Mouse (Mus musculus): ENCODE measurements around the gene Sv2a. TPM values are rescaled to one million over a fixed set of nuclear protein-coding genes. Genes with fewer than 3 reads are reported as not detected.

Sv2a gene
- polyA plus RNA-seq (2014; fragmentation: Nextera tagmentation; extraction: Ambion mirVana), result 14.1 and 14.5 TPM in 2 replicates

DNA sequence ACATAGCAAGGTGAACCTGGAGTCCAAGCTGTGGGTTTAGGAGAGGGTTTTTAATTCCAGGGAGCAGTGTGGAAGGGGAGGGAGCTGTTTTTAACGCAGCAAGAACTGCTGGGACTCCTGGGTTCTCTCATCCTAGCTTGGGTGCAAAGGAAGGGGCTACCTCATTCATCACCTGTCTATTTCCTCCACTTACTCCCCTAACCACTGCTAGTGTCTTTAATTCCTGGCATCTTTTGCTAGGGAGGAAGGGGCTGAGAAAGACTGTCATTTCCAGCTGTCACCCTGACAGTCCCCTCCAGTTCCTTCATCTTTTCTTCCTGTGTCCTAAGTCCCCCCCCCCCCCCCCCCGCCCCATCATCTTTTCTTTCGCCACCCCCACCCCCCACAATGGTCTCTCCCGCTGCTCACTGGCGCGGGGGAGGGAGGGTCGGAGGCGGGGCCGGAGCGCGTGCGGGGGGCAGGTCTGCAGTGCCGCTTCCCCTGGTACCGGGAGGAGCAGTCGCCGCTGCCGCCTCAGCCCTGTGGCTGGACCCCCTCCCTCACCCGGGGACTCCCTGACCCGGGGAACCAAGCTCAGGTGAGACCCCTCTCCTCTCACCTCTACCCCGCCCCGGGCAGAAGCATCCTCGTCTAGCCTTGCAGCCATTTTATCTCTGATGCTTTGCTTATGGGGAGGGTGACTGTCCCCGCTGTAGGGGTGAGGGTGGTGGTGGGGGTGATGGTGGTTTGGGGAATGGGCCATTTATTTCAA lies at the start of gene Sv2a:
TSS of gene Sv2a (plus strand) at position 425 of the 751 bp plus-strand sequence.
- peak; percentile 60 for ATAC-seq (ENCODE audit: insufficient read depth, low FRiP score, low TSS enrichment)
- Histone ChIP-seq H3K9ac (ENCODE audit: low read length) (peak within 1 kb of the TSS; percentile 64), H3K4me3 (ENCODE audit: low read depth, low read length) (peak within 1 kb of the TSS; percentile 43), H3K36me3 (ENCODE audit: control insufficient read depth, insufficient read depth, low read length) (peaks cover 2% of the 10 kb centered on the region), H3K4me1 (ENCODE audit: control insufficient read depth, insufficient read depth, low read length) (0 out of 2 replicates have a peak, but pooled peaks cover 3% of the 10 kb centered on the region), H3K4me2 (ENCODE audit: low read depth) (peak within 1 kb of the TSS; percentile 73), H3K27me3 (ENCODE audit: control insufficient read depth, insufficient read depth, low read length) (no peaks in the 10 kb centered on the region), H3K9me3 (ENCODE audit: control insufficient read depth, low read length) (no peaks in the 10 kb centered on the region), H3K27ac (ENCODE audit: low read depth, low read length) (no peak within 1 kb of the TSS)
- 0% methylated on average over 5 of the region's 23 CpGs for WGBS
- DNase-seq (ENCODE audit: low spot score), result peak; percentile 53

DNA sequence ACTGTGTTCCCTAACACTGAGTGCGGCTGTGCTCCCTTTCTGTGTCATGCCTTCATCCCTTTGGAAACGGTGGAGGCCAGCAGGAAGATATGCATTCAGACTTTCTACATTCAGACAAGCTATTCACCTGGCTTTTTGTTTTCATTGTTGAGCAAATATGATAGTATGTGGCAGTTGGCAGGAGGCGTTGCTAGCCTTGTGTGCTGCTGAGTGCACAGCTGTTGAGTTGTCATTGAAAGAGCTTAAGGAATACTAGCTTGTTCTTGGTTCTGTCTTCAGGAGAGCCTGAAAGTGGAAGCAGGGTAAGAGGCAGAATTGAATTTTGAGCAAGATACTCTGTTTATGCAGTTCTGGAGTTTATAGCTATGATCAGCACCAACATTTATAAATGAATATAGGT lies 48.5 kb upstream of the Sv2a start:
- 85% methylated on average over 3 of the region's 3 CpGs for WGBS
- Histone ChIP-seq H3K4me3 (ENCODE audit: low read depth, low read length) (no peak overlapping the region), H3K27ac (ENCODE audit: low read depth, low read length) (no peak overlapping the region), H3K36me3 (ENCODE audit: control insufficient read depth, insufficient read depth, low read length) (no peaks in the 10 kb centered on the region), H3K27me3 (ENCODE audit: control insufficient read depth, insufficient read depth, low read length) (no peaks in the 10 kb centered on the region), H3K9me3 (ENCODE audit: control insufficient read depth, low read length) (no peaks in the 10 kb centered on the region), H3K4me1 (ENCODE audit: control insufficient read depth, insufficient read depth, low read length) (no peaks in the 10 kb centered on the region), H3K9ac (ENCODE audit: low read length) (no peak overlapping the region), H3K4me2 (ENCODE audit: low read depth) (no peak overlapping the region)
- ATAC-seq (ENCODE audit: insufficient read depth, low FRiP score, low TSS enrichment) (no peak), DNase-seq (ENCODE audit: low spot score) (no peak)

DNA sequence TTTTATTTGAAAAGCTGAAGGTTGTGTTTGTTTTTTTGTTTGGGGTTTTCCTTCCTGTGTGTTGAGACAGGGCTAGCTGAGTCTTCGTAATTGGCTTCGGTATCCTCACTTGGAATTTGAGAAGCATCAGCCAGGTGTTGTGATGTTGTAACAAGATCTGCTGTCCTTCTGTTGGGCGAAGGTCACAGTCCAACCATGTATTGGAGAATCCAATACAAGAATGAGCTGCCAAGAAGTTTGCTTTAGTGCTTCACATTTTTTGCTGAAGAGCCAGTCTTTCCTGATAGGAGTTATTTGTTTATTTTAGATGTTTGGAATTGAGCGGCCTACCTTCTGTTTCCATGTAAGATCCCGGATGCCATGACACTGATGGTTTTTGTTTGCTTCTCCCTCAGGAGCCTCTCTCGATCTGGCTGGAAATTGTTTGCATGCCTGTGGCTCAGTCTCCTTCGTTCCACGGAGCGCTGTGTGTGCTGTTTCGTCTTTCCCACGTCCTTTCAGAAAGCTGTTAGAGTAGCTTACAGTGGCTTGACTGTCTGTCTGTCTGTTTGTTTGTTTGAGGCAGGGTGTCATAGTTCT lies 47.5 kb upstream of the Sv2a start:
- ATAC-seq (ENCODE audit: insufficient read depth, low FRiP score, low TSS enrichment) (no peak), DNase-seq (ENCODE audit: low spot score) (no peak)
- Histone ChIP-seq H3K4me3 (ENCODE audit: low read depth, low read length) (no peak overlapping the region), H3K4me1 (ENCODE audit: control insufficient read depth, insufficient read depth, low read length) (no peaks in the 10 kb centered on the region), H3K9me3 (ENCODE audit: control insufficient read depth, low read length) (no peaks in the 10 kb centered on the region), H3K27ac (ENCODE audit: low read depth, low read length) (no peak overlapping the region), H3K4me2 (ENCODE audit: low read depth) (no peak overlapping the region), H3K27me3 (ENCODE audit: control insufficient read depth, insufficient read depth, low read length) (no peaks in the 10 kb centered on the region), H3K9ac (ENCODE audit: low read length) (no peak overlapping the region), H3K36me3 (ENCODE audit: control insufficient read depth, insufficient read depth, low read length) (peaks cover 2% of the 10 kb centered on the region; the same call in 1 of the 2 replicates)
- WGBS, result 72% methylated on average over 11 of the region's 11 CpGs

DNA sequence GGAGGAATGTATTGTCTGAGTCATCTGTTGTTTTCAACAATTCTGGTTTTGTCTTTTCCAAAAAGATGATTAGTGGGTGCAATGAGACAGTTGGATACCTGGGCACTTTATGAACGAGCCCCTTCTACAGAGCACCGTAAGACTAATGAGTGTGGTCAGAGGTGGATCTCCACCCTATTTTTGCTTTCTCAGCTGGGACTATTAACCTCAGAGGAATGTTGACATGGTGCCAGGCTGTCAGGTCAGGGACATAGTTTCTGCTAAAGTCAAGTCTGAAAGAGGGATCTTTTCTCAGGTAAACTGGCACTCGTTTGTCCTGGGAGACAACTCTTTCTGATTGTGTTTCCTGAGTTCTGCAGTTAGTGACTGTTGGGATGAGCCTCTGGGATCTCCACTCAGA lies 45.9 kb upstream of the Sv2a start:
- 84% methylated on average over 3 of the region's 3 CpGs for WGBS
- Histone ChIP-seq H3K9me3 (ENCODE audit: control insufficient read depth, low read length) (no peaks in the 10 kb centered on the region), H3K4me1 (ENCODE audit: control insufficient read depth, insufficient read depth, low read length) (no peaks in the 10 kb centered on the region), H3K9ac (ENCODE audit: low read length) (no peak overlapping the region), H3K36me3 (ENCODE audit: control insufficient read depth, insufficient read depth, low read length) (peaks cover 2% of the 10 kb centered on the region; the same call in 1 of the 2 replicates), H3K27me3 (ENCODE audit: control insufficient read depth, insufficient read depth, low read length) (no peaks in the 10 kb centered on the region), H3K4me3 (ENCODE audit: low read depth, low read length) (no peak overlapping the region), H3K27ac (ENCODE audit: low read depth, low read length) (no peak overlapping the region), H3K4me2 (ENCODE audit: low read depth) (no peak overlapping the region)
- ATAC-seq (ENCODE audit: insufficient read depth, low FRiP score, low TSS enrichment) (no peak), DNase-seq (ENCODE audit: low spot score) (no peak)

DNA sequence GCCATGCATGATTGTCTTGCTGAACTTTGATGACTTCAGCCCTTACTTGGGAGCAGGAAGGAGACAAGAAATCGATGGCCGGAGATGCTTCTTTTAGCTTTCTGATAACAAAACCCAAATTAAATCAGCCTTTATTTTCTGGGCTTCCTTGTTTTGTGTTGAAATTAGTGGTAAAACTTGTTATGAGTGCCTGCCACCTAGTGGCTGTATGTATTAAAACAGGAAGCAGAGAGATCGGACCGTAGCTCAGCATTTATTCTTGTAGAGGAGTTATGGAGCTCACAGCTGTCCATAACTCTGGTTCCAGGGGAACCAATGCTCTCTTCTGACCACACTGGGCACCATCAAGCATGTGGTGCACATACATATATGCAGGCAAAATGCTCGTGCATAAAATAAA lies 33.0 kb upstream of the Sv2a start:
- 33% methylated on average over 5 of the region's 5 CpGs for WGBS
- no peak overlapping the region for H3K27ac ChIP-seq (ENCODE audit: low read depth, low read length)
- H3K36me3 ChIP-seq (ENCODE audit: control insufficient read depth, insufficient read depth, low read length), result no peaks in the 10 kb centered on the region; the same call in none of the 2 replicates
- no peaks in the 10 kb centered on the region for H3K27me3 ChIP-seq (ENCODE audit: control insufficient read depth, insufficient read depth, low read length)
- no peaks in the 10 kb centered on the region for H3K4me1 ChIP-seq (ENCODE audit: control insufficient read depth, insufficient read depth, low read length)
- H3K9ac ChIP-seq (ENCODE audit: low read length), result no peak overlapping the region
- no peak overlapping the region for H3K4me2 ChIP-seq (ENCODE audit: low read depth)
- H3K4me3 ChIP-seq (ENCODE audit: low read depth, low read length), result no peak overlapping the region
- DNase-seq (ENCODE audit: low spot score) (peak; percentile 43), ATAC-seq (ENCODE audit: insufficient read depth, low FRiP score, low TSS enrichment) (no peak)
- H3K9me3 ChIP-seq (ENCODE audit: control insufficient read depth, low read length), result no peaks in the 10 kb centered on the region

DNA sequence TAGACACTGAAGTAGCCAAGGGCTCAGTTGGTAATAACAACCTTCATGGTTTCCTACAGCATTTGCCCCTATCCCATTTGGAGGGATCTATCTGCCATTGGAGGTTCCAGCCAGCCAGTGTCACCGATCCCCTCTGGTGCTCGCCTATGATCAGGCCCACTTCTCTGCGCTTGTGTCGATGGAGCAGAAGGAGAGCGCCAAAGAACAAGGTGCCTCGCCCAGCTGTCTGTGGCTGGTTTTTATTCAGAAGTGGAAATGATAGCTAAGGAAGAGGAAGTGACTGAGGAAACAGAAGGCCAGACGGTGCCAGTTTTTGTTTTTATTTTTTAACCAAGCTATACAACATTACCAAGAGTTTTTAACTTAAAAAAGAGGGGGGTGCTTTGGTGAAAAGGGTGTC lies 29.1 kb upstream of the Sv2a start:
- DNase-seq (ENCODE audit: low spot score), result no peak
- Histone ChIP-seq H3K4me2 (ENCODE audit: low read depth) (no peak overlapping the region), H3K36me3 (ENCODE audit: control insufficient read depth, insufficient read depth, low read length) (peaks cover 9% of the 10 kb centered on the region), H3K9ac (ENCODE audit: low read length) (no peak overlapping the region), H3K27ac (ENCODE audit: low read depth, low read length) (no peak overlapping the region), H3K4me1 (ENCODE audit: control insufficient read depth, insufficient read depth, low read length) (no peaks in the 10 kb centered on the region), H3K4me3 (ENCODE audit: low read depth, low read length) (no peak overlapping the region), H3K9me3 (ENCODE audit: control insufficient read depth, low read length) (no peaks in the 10 kb centered on the region), H3K27me3 (ENCODE audit: control insufficient read depth, insufficient read depth, low read length) (no peaks in the 10 kb centered on the region)
- ATAC-seq (ENCODE audit: insufficient read depth, low FRiP score, low TSS enrichment), result no peak
- 90% methylated on average over 7 of the region's 7 CpGs for WGBS

DNA sequence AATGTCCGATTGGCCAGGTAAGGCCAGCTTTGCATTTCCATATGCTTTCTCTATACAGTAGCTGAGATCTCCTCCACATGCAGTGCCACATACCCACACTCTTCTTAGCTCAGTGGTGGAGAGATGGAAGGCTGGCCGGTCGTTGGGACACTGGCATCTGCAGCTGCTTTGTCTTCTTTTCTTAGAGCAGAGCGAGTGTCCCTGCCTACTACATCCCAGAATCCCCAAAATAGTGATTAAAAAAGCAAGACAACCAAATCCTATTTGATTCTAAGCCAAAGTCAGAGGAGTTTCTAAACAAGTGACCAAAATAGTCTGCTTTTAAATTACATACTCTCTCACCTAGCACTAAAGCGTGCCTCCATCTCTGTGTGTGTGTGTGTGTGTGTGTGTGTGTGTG lies 28.3 kb upstream of the Sv2a start:
- Histone ChIP-seq H3K36me3 (ENCODE audit: control insufficient read depth, insufficient read depth, low read length) (peaks cover 9% of the 10 kb centered on the region), H3K4me1 (ENCODE audit: control insufficient read depth, insufficient read depth, low read length) (no peaks in the 10 kb centered on the region), H3K27ac (ENCODE audit: low read depth, low read length) (no peak overlapping the region), H3K4me3 (ENCODE audit: low read depth, low read length) (no peak overlapping the region), H3K27me3 (ENCODE audit: control insufficient read depth, insufficient read depth, low read length) (no peaks in the 10 kb centered on the region), H3K9ac (ENCODE audit: low read length) (no peak overlapping the region), H3K9me3 (ENCODE audit: control insufficient read depth, low read length) (no peaks in the 10 kb centered on the region), H3K4me2 (ENCODE audit: low read depth) (no peak overlapping the region)
- 91% methylated on average over 5 of the region's 5 CpGs for WGBS
- DNase-seq (ENCODE audit: low spot score), result no peak
- ATAC-seq (ENCODE audit: insufficient read depth, low FRiP score, low TSS enrichment), result no peak

DNA sequence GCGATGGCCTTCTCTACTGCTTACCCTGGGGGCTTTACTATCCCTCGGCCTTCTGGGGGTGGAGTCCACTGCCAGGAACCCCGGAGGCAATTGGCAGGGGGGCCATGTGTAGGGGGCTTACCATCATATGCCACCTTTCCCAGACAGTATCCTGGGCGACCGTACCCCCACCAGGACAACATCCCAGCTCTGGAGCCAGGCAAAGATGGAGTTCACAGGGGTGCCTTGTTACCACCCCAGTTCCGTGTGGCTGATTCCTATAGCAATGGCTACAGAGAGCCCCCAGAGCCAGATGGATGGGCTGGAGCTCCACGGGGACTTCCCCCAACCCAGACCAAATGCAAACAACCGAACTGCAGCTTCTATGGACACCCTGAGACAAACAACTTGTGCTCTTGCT lies 25.4 kb upstream of the Sv2a start:
- WGBS, result 86% methylated on average over 8 of the region's 8 CpGs
- Histone ChIP-seq H3K36me3 (ENCODE audit: control insufficient read depth, insufficient read depth, low read length) (peaks cover 9% of the 10 kb centered on the region), H3K27ac (ENCODE audit: low read depth, low read length) (no peak overlapping the region)

DNA sequence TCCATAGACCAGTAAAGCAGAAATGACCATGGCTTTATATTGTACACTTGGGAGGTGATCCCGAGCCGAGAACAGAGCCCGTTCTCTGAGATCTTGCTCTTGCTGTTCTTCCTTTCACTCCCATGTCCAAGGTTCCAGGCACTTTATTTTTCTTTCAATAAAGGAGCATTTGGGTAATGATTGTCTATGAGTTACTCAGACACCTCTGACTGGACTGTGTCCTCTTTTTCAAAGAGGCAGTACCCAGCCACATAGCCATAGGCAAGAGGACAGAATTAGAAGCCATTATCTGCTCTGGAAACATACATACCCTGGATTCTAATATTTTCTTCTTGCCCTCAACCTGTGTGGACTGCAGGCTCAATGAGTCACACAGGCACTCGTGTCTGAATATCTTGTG lies 21.1 kb upstream of the Sv2a start:
- H3K4me2 ChIP-seq (ENCODE audit: low read depth), result no peak overlapping the region
- no peaks in the 10 kb centered on the region for H3K9me3 ChIP-seq (ENCODE audit: control insufficient read depth, low read length)
- H3K27ac ChIP-seq (ENCODE audit: low read depth, low read length), result no peak overlapping the region
- peaks cover 2% of the 10 kb centered on the region; the same call in 1 of the 2 replicates for H3K36me3 ChIP-seq (ENCODE audit: control insufficient read depth, insufficient read depth, low read length)
- ATAC-seq (ENCODE audit: insufficient read depth, low FRiP score, low TSS enrichment) (no peak), DNase-seq (ENCODE audit: low spot score) (no peak)
- H3K4me3 ChIP-seq (ENCODE audit: low read depth, low read length), result no peak overlapping the region
- H3K27me3 ChIP-seq (ENCODE audit: control insufficient read depth, insufficient read depth, low read length), result no peaks in the 10 kb centered on the region
- 78% methylated on average over 4 of the region's 4 CpGs for WGBS
- H3K9ac ChIP-seq (ENCODE audit: low read length), result no peak overlapping the region
- peaks cover 8% of the 10 kb centered on the region for H3K4me1 ChIP-seq (ENCODE audit: control insufficient read depth, insufficient read depth, low read length)

More for the DNA sequence above, 25.4 kb upstream of the Sv2a start:
- DNase-seq (ENCODE audit: low spot score) (no peak), ATAC-seq (ENCODE audit: insufficient read depth, low FRiP score, low TSS enrichment) (no peak)
- H3K9me3 ChIP-seq (ENCODE audit: control insufficient read depth, low read length), result no peaks in the 10 kb centered on the region
- no peak overlapping the region for H3K4me3 ChIP-seq (ENCODE audit: low read depth, low read length)
- no peaks in the 10 kb centered on the region for H3K27me3 ChIP-seq (ENCODE audit: control insufficient read depth, insufficient read depth, low read length)
- no peak overlapping the region for H3K4me2 ChIP-seq (ENCODE audit: low read depth)
- H3K4me1 ChIP-seq (ENCODE audit: control insufficient read depth, insufficient read depth, low read length), result peaks cover 2% of the 10 kb centered on the region; the same call in 1 of the 2 replicates
- no peak overlapping the region for H3K9ac ChIP-seq (ENCODE audit: low read length)

All from neural tube, embryonic 11.5 days (tissue).